Comparison of ENCODE assay signal across 13 mouse cellular contexts in the genomic region with DNA sequence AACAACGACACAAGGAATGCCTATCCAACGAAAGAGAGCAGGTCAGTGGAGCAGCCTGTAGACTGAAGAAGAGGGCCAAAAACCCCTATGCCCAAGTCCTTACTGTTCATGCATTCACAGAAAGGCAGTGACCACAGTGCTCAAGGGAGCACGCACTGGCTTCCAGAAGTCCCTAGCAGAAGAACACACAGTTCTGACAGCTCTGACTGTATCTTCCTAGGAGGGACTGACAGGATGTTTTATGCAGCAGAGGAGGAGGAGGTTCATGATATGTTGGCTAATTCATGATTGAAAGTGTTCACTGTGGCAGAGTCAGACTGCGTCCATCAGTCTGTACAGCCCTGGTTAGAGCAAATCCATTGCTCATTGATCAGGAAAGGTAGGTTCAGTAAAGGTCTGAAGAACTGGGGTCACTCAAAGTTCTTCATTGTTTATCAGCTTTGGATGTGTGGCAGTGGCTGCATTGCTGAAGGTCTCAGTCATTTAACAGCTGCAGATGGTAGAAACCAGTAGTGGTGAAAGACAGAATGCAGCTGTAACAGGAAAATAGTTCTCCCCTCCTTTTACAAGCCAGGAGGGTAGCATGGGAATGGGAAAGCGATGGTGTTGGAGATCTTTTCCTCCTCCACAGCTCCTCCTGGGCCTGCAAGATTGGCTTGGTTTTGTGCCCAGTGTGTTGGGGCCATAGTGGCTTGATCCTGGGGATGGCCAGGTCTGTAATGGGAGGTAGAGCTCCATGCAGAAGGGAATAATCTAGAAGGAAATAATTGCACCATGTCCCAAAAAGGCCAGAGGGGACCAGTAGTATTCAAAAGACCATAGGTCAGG.
"Had no signal": no experiment of that assay in that cellular context is flagged by ENCODE, and none has a peak within 500 bp of the region (broad histone marks: within the 10 kb centered on the region; RNA-seq: fewer than 3 reads in every experiment).

No protein-coding gene starts in this region.

- H3K9me3 ChIP-seq: kidney, embryonic 15.5 days; lung, embryonic 15.5 days had no signal

- H3K4me1 ChIP-seq: kidney, embryonic 15.5 days; lung, embryonic 15.5 days had no signal

- H3K4me2 ChIP-seq: kidney, embryonic 15.5 days; lung, embryonic 15.5 days; midbrain, embryonic 11.5 days had no signal

- H3K27ac ChIP-seq: kidney, embryonic 15.5 days; left cerebral cortex, adult 2 months; liver, embryonic 14.5 days; lung, embryonic 15.5 days had no signal

- H3K9ac ChIP-seq: kidney, embryonic 15.5 days; liver, embryonic 14.5 days; lung, embryonic 15.5 days had no signal

- H3K4me3 ChIP-seq: kidney, embryonic 15.5 days; left cerebral cortex, adult 2 months; lung, embryonic 15.5 days had no signal

- H3K27me3 ChIP-seq: kidney, embryonic 15.5 days; lung, embryonic 15.5 days had no signal

- DNase-seq: kidney, adult 11 months; kidney, adult 8-10 months; kidney, postnatal 10 days; kidney, postnatal 36 days; layer of hippocampus, postnatal 36 days; midbrain, embryonic 14.5 days; thymus, adult 18-20 months; thymus, postnatal 36 days had no signal

- H3K36me3 ChIP-seq: kidney, embryonic 15.5 days; lung, embryonic 15.5 days had no signal
